Mouse (Mus musculus) layer of hippocampus, adult 2 months (tissue): ENCODE measurements around the gene Pbld2. TPM values are rescaled to one million over a fixed set of nuclear protein-coding genes. Genes with fewer than 3 reads are reported as not detected.

Experiments
- DNase-seq, 2 experiments: peaks; one replicate each; pipeline ENCODE4 v3.0.0; 2022; ENCODE audit warnings: low spot score in 2 of 2
- H3K27ac ChIP-seq: fragments of 200-600 bp; 2 replicates; pipeline ENCODE4 v1.8.1; 2022
- H3K4me3 ChIP-seq: fragments of 200-600 bp; 2 replicates; pipeline ENCODE4 v1.8.1; 2022; ENCODE audit warnings: mild to moderate bottlenecking
- CTCF ChIP-seq: fragments of 200-600 bp; conservative IDR thresholded peaks from 2 replicates; pipeline ENCODE4 v1.8.1; 2022; ENCODE audit warnings: antibody characterized with exemption, mild to moderate bottlenecking, moderate library complexity
- long read RNA-seq, 2 experiments: library from polyadenylated mRNA; stranded (forward); transcript quantifications; one replicate each; pipeline ENCODE4 v2.0.0; 2021; ENCODE audit warnings: borderline mapping rate in 2 of 2
- total RNA-seq, 2 experiments: library from RNA; stranded (reverse); gene quantifications; 2 replicates each; pipeline ENCODE4 v1.2.3; 2021

Gene Pbld2
- 1 to 10 TPM; 1.6 to 2.2 TPM for total RNA-seq
- long read RNA-seq, experiment 1, partial matches to known transcripts = 0 of 3 reads
- long read RNA-seq, experiment 1, other reads (novel, unspliced or antisense) = 2 of 3 reads
- long read RNA-seq, experiment 2, partial matches to known transcripts = 0 of 1 reads
- long read RNA-seq, experiment 2, other reads (novel, unspliced or antisense) = 1 of 1 reads

- Histone ChIP-seq H3K27ac (peak within 1 kb of the TSS; percentile 99), H3K4me3 (peak within 1 kb of the TSS; percentile 72)
- DNase-seq = peak; percentile 97 to 99
- TF ChIP-seq CTCF = no peak
Measured at GRCm38 (mm10) chr10:63023749-63024579, at the start of gene Pbld2, which contains the start of gene Hnrnph3. Gene Pbld2, plus strand, starts transcription at chr10:63024315. Gene Hnrnph3, minus strand, starts transcription at chr10:63024217.

DNA sequence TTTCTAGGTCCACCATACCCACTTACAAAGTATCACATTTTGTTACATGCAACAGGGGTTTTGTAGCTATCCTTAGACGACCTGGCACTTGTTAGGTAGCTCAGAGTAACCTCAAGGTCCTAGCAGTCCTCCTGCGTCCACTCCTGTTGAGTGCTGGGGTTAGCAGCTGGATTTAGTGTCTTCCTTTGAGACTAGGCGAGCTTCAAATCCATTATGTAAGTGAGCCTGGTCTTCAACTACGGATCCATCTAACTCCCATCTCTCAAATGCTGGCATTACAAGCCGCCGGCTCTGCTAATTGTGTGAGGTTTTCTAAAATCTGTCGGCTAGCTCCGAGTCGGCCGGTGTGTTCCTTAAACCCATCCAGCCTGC is 44.5 kb upstream of the Pbld2 start:
- peak overlapping the region; percentile 97 for H3K27ac ChIP-seq
- peak overlapping the region; percentile 93 for H3K4me3 ChIP-seq
- DNase-seq = no peak
- TF ChIP-seq CTCF = no peak

DNA sequence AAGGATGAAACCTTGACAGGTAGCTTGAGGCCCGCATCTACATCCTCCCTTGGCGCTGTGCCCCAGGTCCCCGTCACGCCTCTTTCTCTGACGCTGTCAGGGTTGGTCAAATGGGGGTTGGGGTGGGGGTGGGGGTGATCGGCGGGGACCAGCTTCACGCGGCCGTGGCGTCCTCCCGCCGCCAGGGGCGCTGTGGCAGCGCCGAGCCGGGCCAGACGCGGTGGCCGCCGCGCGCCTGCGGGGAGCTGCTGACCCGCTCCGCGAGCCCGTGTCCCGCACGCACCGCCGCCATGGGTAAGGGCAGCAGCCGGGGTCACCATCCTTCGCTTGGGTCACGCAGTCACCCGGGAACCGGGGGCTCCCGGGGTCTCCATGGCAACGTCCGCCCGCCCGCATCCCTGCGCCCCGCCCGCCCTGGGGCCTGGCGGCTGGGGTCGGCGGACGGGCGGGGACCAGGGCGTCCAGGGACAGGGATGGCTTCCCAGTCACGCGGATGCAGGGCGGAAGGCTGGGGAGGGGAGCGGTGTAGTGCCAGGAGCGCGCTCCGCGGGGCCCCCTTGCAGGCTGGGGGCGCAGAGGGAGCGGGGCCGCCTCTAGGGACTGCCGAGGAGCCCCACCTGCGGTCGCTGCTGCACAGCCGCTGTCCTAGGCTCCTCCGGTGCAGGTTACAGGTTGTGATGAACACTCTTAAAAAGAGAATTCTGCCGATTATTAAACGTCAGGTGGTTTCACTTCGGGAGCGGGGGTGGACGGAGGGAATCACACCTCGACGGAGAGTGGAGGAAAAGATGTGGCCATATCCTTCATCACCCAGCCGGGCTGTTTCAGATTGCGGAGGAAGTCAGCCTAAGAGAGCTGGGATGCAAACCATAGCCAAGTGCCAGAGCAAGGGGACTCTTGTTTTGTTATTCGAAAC is 43.8 kb upstream of the Pbld2 start, which contains the start of gene Rufy2:
Gene Rufy2, plus strand, starts transcription at position 185 of the 916 bp plus-strand sequence.
- peak; percentile 81 to 90 for DNase-seq
- peak within 1 kb of the TSS; percentile 93 for H3K4me3 ChIP-seq
- peak; percentile 89 for TF ChIP-seq CTCF
- H3K27ac ChIP-seq = peak within 1 kb of the TSS; percentile 97

DNA sequence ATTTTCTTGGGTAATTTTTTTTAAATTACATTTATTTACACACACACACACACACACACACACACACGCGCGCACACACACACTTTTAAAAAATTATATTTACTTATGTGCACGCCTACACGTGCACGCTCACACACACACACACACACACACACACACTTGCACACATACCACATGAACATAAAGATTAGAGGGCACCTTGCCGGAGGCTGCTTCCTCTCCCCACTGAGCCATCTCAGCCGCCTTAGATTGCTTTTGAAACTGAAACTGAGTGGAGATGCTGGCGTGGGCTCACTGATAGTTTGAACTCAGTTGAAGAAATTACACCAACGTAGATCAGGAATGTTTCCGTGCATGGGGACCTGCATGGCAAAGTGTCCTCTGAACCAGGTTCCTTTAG is 40.0 kb upstream of the Pbld2 start:
- TF ChIP-seq CTCF = no peak
- H3K27ac ChIP-seq = no peak overlapping the region
- no peak overlapping the region for H3K4me3 ChIP-seq
- DNase-seq = no peak

- DNase-seq = no peak
- Histone ChIP-seq H3K4me3 (no peak overlapping the region), H3K27ac (no peak overlapping the region)
- no peak for TF ChIP-seq CTCF
Measured at GRCm38 (mm10) chr10:62984495-62984894, 39.6 kb upstream of the Pbld2 start.

DNA sequence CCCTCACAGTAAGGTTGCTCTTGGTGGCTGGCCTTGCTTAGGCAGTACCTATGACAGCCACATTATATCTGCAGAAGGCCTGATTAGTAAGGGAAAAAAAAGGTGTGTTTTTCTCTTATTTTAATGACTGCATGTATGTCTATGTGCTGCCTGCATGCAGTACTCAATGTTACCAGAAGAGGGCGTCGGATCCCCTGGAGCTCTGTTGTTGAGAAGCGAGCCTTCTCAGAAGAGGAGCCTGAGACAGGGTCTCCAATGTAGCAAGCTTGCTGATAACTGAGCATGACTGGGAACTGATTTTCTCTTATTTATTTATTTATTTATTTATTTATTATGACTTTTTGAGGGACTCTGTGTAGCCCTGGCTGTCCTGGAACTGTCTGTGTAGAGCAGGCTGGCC is 36.8 kb upstream of the Pbld2 start:
- peak in 1 of 2 experiments; percentile 45 for DNase-seq
- TF ChIP-seq CTCF = peak; percentile 82
- Histone ChIP-seq H3K27ac (peak overlapping the region; percentile 6; the same call in 1 of the 2 replicates), H3K4me3 (no peak overlapping the region)

GRCm38 (mm10) chr10:62990636-62991035 is 33.5 kb upstream of the Pbld2 start:
- no peak overlapping the region for H3K27ac ChIP-seq
- no peak for DNase-seq
- TF ChIP-seq CTCF = no peak
- H3K4me3 ChIP-seq = no peak overlapping the region

DNA sequence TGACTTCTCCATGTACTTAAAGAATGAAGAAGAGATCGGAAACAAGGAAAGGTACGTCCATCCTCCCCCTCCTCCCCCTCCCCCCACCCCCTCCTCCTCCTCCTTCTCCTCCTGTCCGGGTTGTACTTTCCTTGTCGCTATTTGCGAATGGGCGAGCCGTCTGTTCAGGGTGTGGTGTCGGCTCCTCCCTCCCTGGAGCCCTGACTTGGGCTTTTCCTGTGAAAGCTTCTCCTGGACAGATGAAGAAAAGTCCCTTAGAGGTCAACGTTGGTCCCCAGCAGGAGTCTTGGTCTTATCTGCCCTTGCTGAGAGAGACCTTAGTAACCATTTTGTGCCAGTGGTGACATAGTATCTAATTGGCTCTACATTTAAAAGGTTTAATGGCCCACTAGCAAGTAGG is 30.1 kb upstream of the Pbld2 start:
- Histone ChIP-seq H3K4me3 (no peak overlapping the region), H3K27ac (no peak overlapping the region)
- DNase-seq = no peak
- no peak for TF ChIP-seq CTCF

DNA sequence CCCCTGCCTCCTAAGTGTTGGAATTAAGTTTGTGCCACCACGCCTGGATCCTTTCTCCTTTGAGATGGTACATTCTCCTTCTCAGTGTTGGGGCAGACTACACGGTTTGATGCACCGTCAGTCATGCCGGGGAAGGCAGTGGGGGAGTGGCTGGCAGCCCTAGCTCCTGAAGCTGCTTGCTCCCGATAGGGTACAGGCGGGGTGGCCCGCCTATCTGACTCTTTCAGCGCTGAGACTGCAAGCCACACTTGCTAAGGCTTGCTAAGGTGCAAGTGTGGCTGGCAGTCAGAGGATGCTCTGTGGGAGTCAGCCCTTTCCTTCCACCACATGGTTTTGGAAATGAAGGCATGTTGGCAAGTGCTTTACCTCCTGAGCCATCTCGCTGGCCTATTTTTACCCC is 23.5 kb upstream of the Pbld2 start:
- DNase-seq = no peak
- no peak for TF ChIP-seq CTCF
- H3K4me3 ChIP-seq = no peak overlapping the region
- no peak overlapping the region for H3K27ac ChIP-seq

DNA sequence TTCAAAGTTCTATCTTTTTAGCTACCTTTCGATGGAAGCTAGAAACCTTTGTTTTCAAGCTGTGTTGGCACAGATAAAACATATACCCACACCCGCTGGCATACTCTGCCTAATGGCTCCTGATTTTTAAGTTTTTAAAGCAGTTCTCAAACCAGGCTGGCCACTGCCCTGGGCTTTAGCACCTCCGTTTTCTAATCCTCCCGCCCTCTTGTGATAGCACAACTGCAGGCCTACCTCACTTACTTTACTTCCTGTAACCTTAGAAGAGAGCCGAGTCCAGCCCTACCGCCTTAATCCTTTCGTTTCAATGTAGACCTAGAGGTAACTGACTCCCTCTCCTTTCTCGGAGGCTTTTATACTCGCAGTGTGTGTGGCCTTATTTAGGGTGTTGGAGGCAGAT is 20.9 kb upstream of the Pbld2 start:
- DNase-seq = no peak

DNA sequence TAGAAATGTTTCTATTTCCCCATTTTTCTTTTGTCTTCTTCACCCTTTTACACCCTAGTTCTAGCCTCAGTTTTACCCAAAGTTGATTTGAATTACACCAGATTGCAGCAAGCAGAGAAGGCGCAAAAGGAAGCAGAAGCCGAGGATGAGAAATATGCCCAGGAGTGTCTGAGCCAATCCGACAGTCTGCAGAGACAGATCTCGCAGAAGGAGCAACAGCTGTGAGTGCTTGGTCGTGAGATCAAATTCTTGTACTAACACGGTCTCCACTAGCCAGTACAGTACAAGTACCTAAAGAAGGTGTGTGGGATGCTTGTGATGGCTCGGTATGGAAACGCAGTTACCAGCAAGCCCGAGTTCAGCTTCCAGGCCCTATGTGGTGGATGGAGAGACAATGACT is 19.6 kb upstream of the Pbld2 start:
- no peak for TF ChIP-seq CTCF
- H3K4me3 ChIP-seq = no peak overlapping the region
- peak; percentile 63 for DNase-seq
- no peak overlapping the region; the same call in 1 of the 2 replicates for H3K27ac ChIP-seq

More for the DNA sequence above, 20.9 kb upstream of the Pbld2 start:
- H3K27ac ChIP-seq = no peak overlapping the region
- H3K4me3 ChIP-seq = no peak overlapping the region
- no peak for TF ChIP-seq CTCF

DNA sequence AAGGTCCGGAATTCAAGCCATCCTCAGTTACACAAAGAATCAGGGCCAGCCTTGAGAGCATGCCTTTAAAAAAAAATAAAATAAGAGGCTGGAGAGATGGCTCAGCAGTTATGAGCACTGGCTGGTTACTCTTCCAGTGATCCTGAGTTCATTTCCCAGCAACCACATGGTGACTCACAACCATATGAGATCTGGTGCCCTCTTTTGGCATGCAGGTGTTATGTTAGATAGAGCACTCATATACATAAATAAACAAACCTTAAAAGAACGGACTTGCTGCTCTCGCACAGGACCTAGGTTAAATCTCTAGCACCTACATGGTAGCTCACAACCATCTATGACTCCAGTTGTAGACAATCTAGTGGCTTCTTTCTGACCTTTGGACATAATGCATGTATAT is 15.9 kb upstream of the Pbld2 start:
- Histone ChIP-seq H3K4me3 (no peak overlapping the region), H3K27ac (no peak overlapping the region)
- no peak for DNase-seq
- TF ChIP-seq CTCF = peak; percentile 29

DNA sequence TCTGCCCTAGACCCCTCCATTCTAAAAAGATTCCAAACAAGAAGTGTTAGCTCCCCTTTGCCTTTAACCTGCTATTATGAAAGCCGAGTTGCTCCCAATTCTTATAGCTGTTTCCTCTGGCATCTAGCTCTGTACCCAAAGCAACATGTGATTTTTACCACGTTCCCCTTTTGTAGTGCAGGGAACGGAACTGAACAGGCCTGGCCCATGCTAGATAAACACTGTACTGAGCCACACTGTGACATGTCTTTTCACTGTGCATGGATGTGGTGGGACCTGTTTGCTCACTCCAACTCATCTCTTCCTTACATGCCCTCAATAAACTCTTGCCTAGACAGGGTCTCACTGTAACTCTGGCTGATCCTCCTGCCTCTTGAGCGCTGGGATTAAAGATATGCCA is 13.8 kb upstream of the Pbld2 start:
- no peak overlapping the region for H3K4me3 ChIP-seq
- no peak overlapping the region for H3K27ac ChIP-seq
- no peak for TF ChIP-seq CTCF
- DNase-seq = no peak
